Mouse (Mus musculus) embryonic facial prominence, embryonic 12.5 days (tissue): ENCODE results near the gene Foxn3. TPM values are rescaled to one million over a fixed set of nuclear protein-coding genes. Genes with fewer than 3 reads are reported as not detected.

Source experiments
- ATAC-seq: fragments of 200-750 bp; cut with Nextera tagmentation; 2 replicates; pipeline ENCODE4 v1.8.0; 2017; ENCODE audit not compliant: insufficient number of reproducible peaks, insufficient read depth, low FRiP score, low TSS enrichment
- H3K27ac ChIP-seq: fragments of 300-500 bp; sonication (generic); 2 replicates; pipeline ENCODE4 v1.5.1; 2016; ENCODE audit warnings: mild to moderate bottlenecking
- H3K27me3 ChIP-seq: fragments of 300-500 bp; sonication (generic); 2 replicates; pipeline ENCODE4 v1.6.1; 2016; ENCODE audit warnings: mild to moderate bottlenecking, moderate library complexity
- H3K36me3 ChIP-seq: fragments of 300-500 bp; sonication (generic); 2 replicates; pipeline ENCODE4 v1.6.1; 2016; ENCODE audit warnings: mild to moderate bottlenecking
- H3K4me1 ChIP-seq: fragments of 300-500 bp; sonication (generic); 2 replicates; pipeline ENCODE4 v1.6.1; 2016
- H3K4me2 ChIP-seq: fragments of 300-500 bp; sonication (generic); replicated peaks from 2 replicates; pipeline ENCODE4 v1.6.1; 2016; ENCODE audit warnings: mild to moderate bottlenecking, moderate library complexity
- H3K4me3 ChIP-seq: fragments of 300-500 bp; sonication (generic); 2 replicates; pipeline ENCODE4 v1.5.1; 2016; ENCODE audit warnings: mild to moderate bottlenecking
- H3K9ac ChIP-seq: fragments of 300-500 bp; sonication (generic); 2 replicates; pipeline ENCODE4 v1.6.1; 2016; ENCODE audit warnings: mild to moderate bottlenecking, moderate library complexity
- H3K9me3 ChIP-seq: fragments of 300-500 bp; sonication (generic); 2 replicates; pipeline ENCODE4 v1.6.1; 2016; ENCODE audit warnings: mild to moderate bottlenecking, moderate library complexity
- WGBS: fragments of 180-500 bp; shearing (Covaris S2); methylation state at CpG from one replicate; pipeline ENCODE4 v1.1.7; 2016; 5-methylcytosine and 5-hydroxymethylcytosine counted together
- polyA plus RNA-seq: library from polyadenylated mRNA; unstranded; fragments of >200 nt; fragmentation: Nextera tagmentation; extraction: Ambion mirVana; gene quantifications from 2 replicates; pipeline ENCODE4 v1.2.1, GENCODE M21; 2016

Gene Foxn3
- polyA plus RNA-seq, 1 experiment from 2014 or later: 101 TPM

GRCm38 (mm10) chr12:99393867-99394630 is 169.3 kb downstream of the Foxn3 start:
- no peaks in the 10 kb centered on the region for H3K9me3 ChIP-seq
- no peaks in the 10 kb centered on the region for H3K27me3 ChIP-seq
- ATAC-seq: no peak
- WGBS: 39% methylated on average over 11 of the region's 11 CpGs
- H3K4me3 ChIP-seq: peak overlapping the region; percentile 95
- peaks cover 22% of the 10 kb centered on the region for H3K4me1 ChIP-seq
- peak overlapping the region; percentile 72; the same call in 1 of the 2 replicates for H3K9ac ChIP-seq
- peak overlapping the region; percentile 90; the same call in 1 of the 2 replicates for H3K27ac ChIP-seq
- H3K4me2 ChIP-seq: peak overlapping the region; percentile 80
- H3K36me3 ChIP-seq: no peaks in the 10 kb centered on the region

- no peaks in the 10 kb centered on the region for H3K27me3 ChIP-seq
- peaks cover 7% of the 10 kb centered on the region for H3K36me3 ChIP-seq
- peaks cover 22% of the 10 kb centered on the region for H3K4me1 ChIP-seq
- peak overlapping the region; percentile 90 for H3K27ac ChIP-seq
- peak overlapping the region; percentile 95 for H3K4me3 ChIP-seq
- peak; percentile 81 for ATAC-seq
- H3K9ac ChIP-seq: peak overlapping the region; percentile 72
- no peaks in the 10 kb centered on the region for H3K9me3 ChIP-seq
- peak overlapping the region; percentile 80 for H3K4me2 ChIP-seq
- WGBS: under 1% methylated on average over 70 of the region's 71 CpGs
Observed at GRCm38 (mm10) chr12:99392944-99393866, 170.2 kb downstream of the Foxn3 start.

GRCm38 (mm10) chr12:99391942-99392880 is 171.2 kb downstream of the Foxn3 start:
- H3K4me2 ChIP-seq: peak overlapping the region; percentile 80
- H3K4me3 ChIP-seq: peak overlapping the region; percentile 95
- ATAC-seq: peak; percentile 88
- peaks cover 7% of the 10 kb centered on the region for H3K36me3 ChIP-seq
- H3K9me3 ChIP-seq: no peaks in the 10 kb centered on the region
- peaks cover 22% of the 10 kb centered on the region for H3K4me1 ChIP-seq
- H3K27me3 ChIP-seq: no peaks in the 10 kb centered on the region
- WGBS: under 1% methylated on average over 86 of the region's 87 CpGs
- H3K9ac ChIP-seq: peak overlapping the region; percentile 72
- peak overlapping the region; percentile 90 for H3K27ac ChIP-seq

GRCm38 (mm10) chr12:99390429-99390828 is 173.0 kb downstream of the Foxn3 start:
- 83% methylated on average over 5 of the region's 5 CpGs for WGBS
- no peaks in the 10 kb centered on the region for H3K9me3 ChIP-seq
- no peak overlapping the region for H3K9ac ChIP-seq
- no peaks in the 10 kb centered on the region for H3K27me3 ChIP-seq
- no peak overlapping the region; the same call in 1 of the 2 replicates for H3K4me2 ChIP-seq
- H3K27ac ChIP-seq: no peak overlapping the region
- ATAC-seq: no peak
- peaks cover 34% of the 10 kb centered on the region for H3K4me1 ChIP-seq
- no peak overlapping the region for H3K4me3 ChIP-seq
- peaks cover 14% of the 10 kb centered on the region for H3K36me3 ChIP-seq

DNA sequence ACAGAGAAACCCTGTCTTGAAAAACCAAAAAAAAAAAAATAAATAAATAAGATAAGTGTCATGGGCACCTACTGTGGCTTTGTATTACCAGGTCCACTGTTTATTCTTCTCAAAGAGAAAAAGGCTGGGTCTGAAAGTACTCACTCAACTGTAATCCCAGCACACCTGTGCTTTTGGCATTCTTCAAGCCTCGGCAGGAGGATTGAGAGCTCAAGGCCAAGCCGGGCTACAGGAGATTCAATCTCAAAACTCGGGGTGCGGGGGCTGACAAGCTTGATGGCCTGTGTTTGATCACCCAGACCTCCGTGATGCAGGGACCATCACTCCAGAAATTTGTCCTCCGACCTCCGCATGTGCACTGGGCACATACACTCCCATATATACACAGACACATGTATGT is 174.1 kb downstream of the Foxn3 start:
- no peak overlapping the region for H3K4me2 ChIP-seq
- H3K27me3 ChIP-seq: no peaks in the 10 kb centered on the region
- H3K4me1 ChIP-seq: peaks cover 28% of the 10 kb centered on the region
- no peak overlapping the region for H3K27ac ChIP-seq
- no peak overlapping the region for H3K4me3 ChIP-seq
- ATAC-seq: no peak
- WGBS: 90% methylated on average over 7 of the region's 7 CpGs
- no peaks in the 10 kb centered on the region for H3K9me3 ChIP-seq
- no peak overlapping the region for H3K9ac ChIP-seq
- peaks cover 14% of the 10 kb centered on the region for H3K36me3 ChIP-seq

DNA sequence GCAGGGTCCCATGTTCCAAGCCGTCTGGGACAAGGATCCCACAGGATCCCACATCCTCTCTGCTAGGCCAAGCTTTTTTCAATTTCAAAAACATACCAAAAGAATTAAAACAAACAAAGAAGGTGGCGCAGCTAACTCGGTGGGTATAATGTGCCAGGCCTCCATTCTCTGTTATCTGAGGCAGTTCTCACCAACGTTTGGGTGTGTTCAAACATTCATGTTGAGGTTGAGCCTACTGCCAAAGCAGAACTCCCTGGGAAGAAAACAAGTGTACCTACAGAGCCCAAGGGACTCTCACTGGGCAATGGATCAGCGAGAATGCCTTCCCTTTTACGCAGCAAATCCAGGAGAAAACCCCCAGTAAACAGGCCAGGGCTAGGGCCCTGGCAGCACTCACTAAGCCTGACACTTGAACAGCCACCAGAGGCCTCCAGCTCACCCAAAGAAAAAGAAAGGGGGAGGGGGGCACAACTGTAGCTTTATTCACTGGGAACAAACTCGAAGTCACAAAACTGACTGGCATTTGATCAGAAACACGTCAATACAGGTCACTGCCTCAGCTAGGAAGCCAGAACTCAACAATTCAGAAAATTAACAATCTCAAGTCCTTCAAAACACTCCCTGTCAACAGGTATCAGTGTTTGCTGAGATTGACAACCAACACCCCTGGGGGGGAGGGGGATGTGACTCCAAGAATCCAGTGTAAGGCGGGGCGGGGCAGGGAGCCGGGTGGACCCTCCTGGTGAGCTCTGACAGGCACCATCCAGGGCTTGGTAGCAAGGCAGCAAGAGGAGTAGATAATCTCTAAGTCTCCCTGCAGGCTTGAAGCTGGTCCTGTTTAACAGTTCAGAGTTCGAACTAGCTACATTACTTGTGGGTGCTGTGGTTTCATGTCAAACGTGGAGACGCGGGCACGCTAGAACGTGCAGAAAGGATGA is 177.2 kb downstream of the Foxn3 start:
- no peaks in the 10 kb centered on the region for H3K9me3 ChIP-seq
- H3K36me3 ChIP-seq: peaks cover 24% of the 10 kb centered on the region
- no peak overlapping the region for H3K9ac ChIP-seq
- H3K4me2 ChIP-seq: no peak overlapping the region
- 68% methylated on average over 17 of the region's 17 CpGs for WGBS
- no peak for ATAC-seq
- H3K27me3 ChIP-seq: no peaks in the 10 kb centered on the region
- 0 out of 2 replicates have a peak overlapping the region, but pooled peaks have one; percentile 30 for H3K27ac ChIP-seq
- H3K4me1 ChIP-seq: peaks cover 20% of the 10 kb centered on the region
- no peak overlapping the region for H3K4me3 ChIP-seq

- Histone ChIP-seq H3K9ac (no peak overlapping the region), H3K4me3 (no peak overlapping the region), H3K4me2 (no peak overlapping the region), H3K27me3 (no peaks in the 10 kb centered on the region), H3K9me3 (no peaks in the 10 kb centered on the region), H3K27ac (no peak overlapping the region), H3K4me1 (peaks cover 15% of the 10 kb centered on the region; the same call in 1 of the 2 replicates), H3K36me3 (peaks cover 29% of the 10 kb centered on the region)
- ATAC-seq: no peak
- WGBS: 87% methylated on average over 4 of the region's 4 CpGs
Observed at GRCm38 (mm10) chr12:99385073-99385472, 178.3 kb downstream of the Foxn3 start.

- Histone ChIP-seq H3K4me3 (no peak overlapping the region), H3K36me3 (peaks cover 20% of the 10 kb centered on the region), H3K4me2 (no peak overlapping the region), H3K9ac (no peak overlapping the region), H3K4me1 (peaks cover 8% of the 10 kb centered on the region; the same call in 1 of the 2 replicates), H3K27me3 (no peaks in the 10 kb centered on the region), H3K27ac (no peak overlapping the region), H3K9me3 (no peaks in the 10 kb centered on the region)
- WGBS: 88% methylated on average over 9 of the region's 9 CpGs
- no peak for ATAC-seq
Observed at GRCm38 (mm10) chr12:99381317-99381716, 182.1 kb downstream of the Foxn3 start.

DNA sequence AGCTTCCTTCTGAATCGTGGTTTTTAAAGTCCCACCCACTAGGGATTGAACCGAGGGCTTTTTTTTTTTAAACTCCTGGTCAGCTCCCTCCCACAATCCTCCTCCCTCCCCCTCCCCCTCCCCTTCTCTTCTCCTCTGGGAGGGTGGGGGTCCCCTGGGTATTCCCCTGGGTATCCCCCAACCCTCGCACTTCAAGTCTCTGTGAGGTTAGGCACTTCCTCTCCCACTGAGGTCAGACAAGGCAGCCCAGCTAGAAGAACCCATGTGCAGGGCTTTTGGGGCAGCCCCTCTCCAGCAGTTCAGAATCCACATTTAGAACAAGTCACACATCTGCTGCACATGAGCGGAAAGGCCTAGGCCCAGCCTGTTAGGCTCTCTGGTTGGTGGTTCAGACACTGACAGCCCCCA is 182.5 kb downstream of the Foxn3 start:
- Histone ChIP-seq H3K9ac (no peak overlapping the region), H3K27me3 (no peaks in the 10 kb centered on the region), H3K27ac (no peak overlapping the region), H3K36me3 (peaks cover 18% of the 10 kb centered on the region), H3K4me2 (no peak overlapping the region), H3K9me3 (no peaks in the 10 kb centered on the region), H3K4me3 (no peak overlapping the region), H3K4me1 (peaks cover 4% of the 10 kb centered on the region; the same call in 1 of the 2 replicates)
- ATAC-seq: no peak
- 61% methylated on average over 4 of the region's 4 CpGs for WGBS

DNA sequence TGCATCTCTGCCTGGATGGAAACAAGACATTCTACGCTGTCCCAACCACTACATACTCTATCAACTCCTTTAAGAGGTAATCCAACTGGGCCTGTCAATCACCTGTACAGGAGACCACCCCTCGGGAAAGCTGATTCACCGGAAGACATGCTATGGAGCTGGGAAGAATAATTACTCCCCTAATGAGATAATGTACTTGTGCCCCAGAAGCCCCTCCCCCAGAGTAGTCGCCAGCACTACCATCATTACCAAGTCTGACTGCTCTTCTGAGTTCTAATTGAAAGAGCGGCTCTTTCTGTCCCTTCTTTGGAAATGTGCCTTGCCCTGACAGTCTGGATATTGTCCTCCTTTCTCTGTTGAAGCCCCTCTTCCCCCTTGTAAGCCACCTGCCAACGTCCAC is 183.3 kb downstream of the Foxn3 start:
- ATAC-seq: no peak
- WGBS: 63% methylated on average over 6 of the region's 6 CpGs
- no peaks in the 10 kb centered on the region for H3K4me1 ChIP-seq
- H3K27me3 ChIP-seq: no peaks in the 10 kb centered on the region
- H3K4me3 ChIP-seq: no peak overlapping the region
- H3K9me3 ChIP-seq: no peaks in the 10 kb centered on the region
- H3K4me2 ChIP-seq: no peak overlapping the region
- H3K36me3 ChIP-seq: peaks cover 21% of the 10 kb centered on the region
- H3K9ac ChIP-seq: no peak overlapping the region
- H3K27ac ChIP-seq: no peak overlapping the region
